Mouse (Mus musculus): Measurements from ENCODE around the gene Mpv17l2.
A peak's percentile ranks its signal among the peaks of the same experiment; 100 is the strongest.

DNA sequence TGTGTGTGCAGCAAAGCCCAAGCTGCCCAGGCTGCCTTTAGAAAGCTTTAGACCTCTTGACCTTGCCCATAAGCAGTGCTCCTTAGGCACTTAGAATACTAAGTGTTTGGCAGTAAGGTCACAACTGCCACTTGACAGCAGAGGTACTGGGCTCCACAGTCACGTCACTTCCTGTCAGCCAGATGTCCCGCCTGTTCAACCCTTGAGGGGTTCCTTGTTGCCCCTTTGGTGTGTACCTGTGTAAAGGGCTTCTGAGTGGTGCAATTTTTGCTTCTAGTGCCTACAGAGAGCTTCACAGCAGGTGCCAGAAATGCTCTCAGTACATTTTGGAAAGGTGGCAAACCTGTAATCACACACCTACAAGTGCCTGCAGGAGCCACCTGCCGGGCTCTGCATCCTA is 22.5 kb downstream of the Mpv17l2 start:
- no peak for TF ChIP-seq CTCF (IDR thresholded peaks at IDR 0.05)
- TF ChIP-seq EP300 (IDR thresholded peaks at IDR 0.05): peak; percentile 80; the same call in 1 of the 2 replicates
